Mouse (Mus musculus): ENCODE results near the gene Kpnb1.

The Kpnb1 gene

GRCm38 (mm10) chr11:97142159-97142608 is 45.5 kb downstream of the Kpnb1 start:
- no peak for DNase-seq (ENCODE audit: low read depth, low spot score)

GRCm38 (mm10) chr11:97140811-97141210 is 46.9 kb downstream of the Kpnb1 start:
- DNase-seq (ENCODE audit: low read depth, low spot score) = no peak

- no peak for DNase-seq (ENCODE audit: low read depth, low spot score)
These were observed 48.4 kb downstream of the Kpnb1 start for GRCm38 (mm10) chr11:97139256-97139655.

GRCm38 (mm10) chr11:97138554-97139226 is 49.0 kb downstream of the Kpnb1 start:
- peak; percentile 54 for DNase-seq (ENCODE audit: low read depth, low spot score)

- no peak for DNase-seq (ENCODE audit: low read depth, low spot score)
These were observed 54.4 kb downstream of the Kpnb1 start for GRCm38 (mm10) chr11:97133270-97133669.

GRCm38 (mm10) chr11:97132185-97132584 is 55.5 kb downstream of the Kpnb1 start:
- no peak for DNase-seq (ENCODE audit: low read depth, low spot score)

- DNase-seq (ENCODE audit: low read depth, low spot score) = no peak
These were observed 56.0 kb downstream of the Kpnb1 start for GRCm38 (mm10) chr11:97131683-97132082.

GRCm38 (mm10) chr11:97130318-97130717 is 57.4 kb downstream of the Kpnb1 start:
- DNase-seq (ENCODE audit: low read depth, low spot score) = no peak

- DNase-seq (ENCODE audit: low read depth, low spot score) = no peak
These were observed 58.7 kb downstream of the Kpnb1 start for GRCm38 (mm10) chr11:97128956-97129355.

- no peak for DNase-seq (ENCODE audit: low read depth, low spot score)
These were observed 60.0 kb downstream of the Kpnb1 start for GRCm38 (mm10) chr11:97127470-97128223.

GRCm38 (mm10) chr11:97126645-97127468 is 60.8 kb downstream of the Kpnb1 start:
- peak; percentile 41 for DNase-seq (ENCODE audit: low read depth, low spot score)

- no peak for DNase-seq (ENCODE audit: low read depth, low spot score)
These were observed 63.2 kb downstream of the Kpnb1 start for GRCm38 (mm10) chr11:97124266-97125036.

GRCm38 (mm10) chr11:97123282-97123890 is 64.3 kb downstream of the Kpnb1 start:
- DNase-seq (ENCODE audit: low read depth, low spot score) = no peak

GRCm38 (mm10) chr11:97120641-97121040 is 67.0 kb downstream of the Kpnb1 start:
- no peak for DNase-seq (ENCODE audit: low read depth, low spot score)

GRCm38 (mm10) chr11:97120221-97120620 is 67.5 kb downstream of the Kpnb1 start:
- DNase-seq (ENCODE audit: low read depth, low spot score) = no peak

GRCm38 (mm10) chr11:97115797-97116196 is 71.9 kb downstream of the Kpnb1 start:
- no peak for DNase-seq (ENCODE audit: low read depth, low spot score)

- DNase-seq (ENCODE audit: low read depth, low spot score) = no peak
These were observed 72.7 kb downstream of the Kpnb1 start, which contains the start of gene Tbx21 for GRCm38 (mm10) chr11:97114671-97115601. Gene Tbx21, minus strand, starts transcription at chr11:97115331.

GRCm38 (mm10) chr11:97112519-97113125 is 75.1 kb downstream of the Kpnb1 start:
- DNase-seq (ENCODE audit: low read depth, low spot score) = no peak

All from brain, adult 2 months (tissue).